Mouse (Mus musculus) midbrain, embryonic 10.5 days (tissue): ENCODE data around the gene Tmem245. TPM values are rescaled to one million over a fixed set of nuclear protein-coding genes. Genes with fewer than 3 reads are reported as not detected.

Source experiments
- DNase-seq: peaks from one replicate; pipeline ENCODE4 v3.0.0-alpha.2; 2017; ENCODE audit warnings: low spot score
- H3K27ac ChIP-seq: fragments of 300-500 bp; sonication (generic); replicated peaks from 2 replicates; pipeline ENCODE4 v1.5.1; 2016; ENCODE audit warnings: mild to moderate bottlenecking
- H3K27me3 ChIP-seq: fragments of 300-500 bp; sonication (generic); 2 replicates; pipeline ENCODE4 v1.6.1; 2016; ENCODE audit warnings: low read depth, mild to moderate bottlenecking; ENCODE audit not compliant: poor library complexity, severe bottlenecking
- H3K36me3 ChIP-seq: fragments of 300-500 bp; sonication (generic); 2 replicates; pipeline ENCODE4 v1.6.1; 2016; ENCODE audit warnings: mild to moderate bottlenecking, moderate library complexity
- H3K4me1 ChIP-seq: fragments of 300-500 bp; sonication (generic); 2 replicates; pipeline ENCODE4 v1.6.1; 2016
- H3K4me3 ChIP-seq: fragments of 300-500 bp; sonication (generic); 2 replicates; pipeline ENCODE4 v1.5.1; 2016; ENCODE audit warnings: mild to moderate bottlenecking, moderate library complexity
- H3K9me3 ChIP-seq: fragments of 300-500 bp; sonication (generic); replicated peaks from 2 replicates; pipeline ENCODE4 v1.6.1; 2016; ENCODE audit warnings: mild to moderate bottlenecking
- WGBS: fragments of 180-500 bp; shearing (Covaris S2); methylation state at CpG from one replicate; pipeline ENCODE4 v1.1.7; 2016; 5-methylcytosine and 5-hydroxymethylcytosine counted together
- polyA plus RNA-seq: library from polyadenylated mRNA; unstranded; fragments of >200 nt; fragmentation: Nextera tagmentation; extraction: Ambion mirVana; gene quantifications from 2 replicates; pipeline ENCODE4 v1.2.1, GENCODE M21; 2016

The Tmem245 gene
- polyA plus RNA-seq, 1 experiment from 2014 or later, result 12.9 TPM

GRCm38 (mm10) chr4:56949494-56949893 lies 2.3 kb upstream of the Tmem245 start:
- no peaks in the 10 kb centered on the region for H3K9me3 ChIP-seq
- 65% methylated on average over 6 of the region's 6 CpGs for WGBS
- no peak for DNase-seq

GRCm38 (mm10) chr4:56946180-56946579 lies 1.1 kb downstream of the Tmem245 start:
- Histone ChIP-seq H3K9me3 (no peaks in the 10 kb centered on the region), H3K36me3 (peaks cover 4% of the 10 kb centered on the region; the same call in 1 of the 2 replicates), H3K4me3 (peak overlapping the region; percentile 90), H3K4me1 (peaks cover 55% of the 10 kb centered on the region), H3K27ac (peak overlapping the region; percentile 94), H3K27me3 (no peaks in the 10 kb centered on the region)
- no peak for DNase-seq
- WGBS, result 2% methylated on average over 14 of the region's 14 CpGs

More at GRCm38 (mm10) chr4:56949494-56949893, 2.3 kb upstream of the Tmem245 start:
- Histone ChIP-seq H3K27me3 (no peaks in the 10 kb centered on the region), H3K36me3 (peaks cover 2% of the 10 kb centered on the region; the same call in 1 of the 2 replicates), H3K27ac (no peak overlapping the region), H3K4me1 (peaks cover 28% of the 10 kb centered on the region), H3K4me3 (no peak overlapping the region)

- H3K36me3 ChIP-seq, result peaks cover 4% of the 10 kb centered on the region; the same call in 1 of the 2 replicates
- H3K27ac ChIP-seq, result no peak overlapping the region
- peaks cover 58% of the 10 kb centered on the region for H3K4me1 ChIP-seq
- H3K9me3 ChIP-seq, result no peaks in the 10 kb centered on the region
- DNase-seq, result no peak
- 69% methylated on average over 4 of the region's 4 CpGs for WGBS
- no peak overlapping the region for H3K4me3 ChIP-seq
- H3K27me3 ChIP-seq, result no peaks in the 10 kb centered on the region
These were observed 3.0 kb downstream of the Tmem245 start for GRCm38 (mm10) chr4:56944286-56944685.

- Histone ChIP-seq H3K4me1 (peaks cover 58% of the 10 kb centered on the region), H3K27ac (0 out of 2 replicates have a peak overlapping the region, but pooled peaks have one; percentile 9), H3K4me3 (no peak overlapping the region), H3K9me3 (no peaks in the 10 kb centered on the region), H3K36me3 (peaks cover 4% of the 10 kb centered on the region; the same call in 1 of the 2 replicates), H3K27me3 (no peaks in the 10 kb centered on the region)
- no peak for DNase-seq
- 28% methylated on average over 1 of the region's 1 CpGs for whole genome bisulfite sequencing
These were observed 4.0 kb downstream of the Tmem245 start for GRCm38 (mm10) chr4:56943258-56943657.

- 81% methylated on average over 1 of the region's 1 CpGs for WGBS
- Histone ChIP-seq H3K9me3 (no peaks in the 10 kb centered on the region), H3K4me1 (peaks cover 55% of the 10 kb centered on the region), H3K4me3 (no peak overlapping the region), H3K27me3 (no peaks in the 10 kb centered on the region), H3K36me3 (peaks cover 4% of the 10 kb centered on the region; the same call in 1 of the 2 replicates), H3K27ac (no peak overlapping the region)
- DNase-seq, result no peak
These were observed 4.7 kb downstream of the Tmem245 start for GRCm38 (mm10) chr4:56942567-56942966.

GRCm38 (mm10) chr4:56941481-56941880 lies 5.8 kb downstream of the Tmem245 start:
- Histone ChIP-seq H3K36me3 (peaks cover 9% of the 10 kb centered on the region), H3K27ac (no peak overlapping the region), H3K4me1 (peaks cover 48% of the 10 kb centered on the region), H3K9me3 (no peaks in the 10 kb centered on the region), H3K4me3 (no peak overlapping the region), H3K27me3 (no peaks in the 10 kb centered on the region)
- whole genome bisulfite sequencing, result 91% methylated on average over 4 of the region's 4 CpGs
- no peak for DNase-seq

GRCm38 (mm10) chr4:56937136-56937535 lies 10.1 kb downstream of the Tmem245 start:
- Histone ChIP-seq H3K9me3 (no peaks in the 10 kb centered on the region), H3K4me3 (no peak overlapping the region), H3K27me3 (no peaks in the 10 kb centered on the region), H3K4me1 (peaks cover 10% of the 10 kb centered on the region), H3K36me3 (peaks cover 48% of the 10 kb centered on the region), H3K27ac (no peak overlapping the region)
- DNase-seq, result no peak
- WGBS, result 64% methylated on average over 6 of the region's 6 CpGs

- no CpG with 5 or more reads among the region's 1 CpGs for WGBS
- Histone ChIP-seq H3K4me3 (no peak overlapping the region), H3K27me3 (no peaks in the 10 kb centered on the region), H3K27ac (no peak overlapping the region), H3K36me3 (peaks cover 66% of the 10 kb centered on the region), H3K9me3 (no peaks in the 10 kb centered on the region), H3K4me1 (0 out of 2 replicates have a peak, but pooled peaks cover 3% of the 10 kb centered on the region)
- DNase-seq, result no peak
These were observed 11.9 kb downstream of the Tmem245 start for GRCm38 (mm10) chr4:56935327-56935726.

GRCm38 (mm10) chr4:56933154-56933553 lies 14.1 kb downstream of the Tmem245 start:
- no peak for DNase-seq
- Histone ChIP-seq H3K4me3 (no peak overlapping the region), H3K4me1 (0 out of 2 replicates have a peak, but pooled peaks cover 3% of the 10 kb centered on the region), H3K27ac (no peak overlapping the region), H3K9me3 (no peaks in the 10 kb centered on the region), H3K36me3 (peaks cover 84% of the 10 kb centered on the region), H3K27me3 (no peaks in the 10 kb centered on the region)
- 92% methylated on average over 4 of the region's 4 CpGs for WGBS

GRCm38 (mm10) chr4:56932096-56932495 lies 15.1 kb downstream of the Tmem245 start:
- no peak for DNase-seq
- H3K27me3 ChIP-seq, result no peaks in the 10 kb centered on the region
- H3K4me1 ChIP-seq, result 0 out of 2 replicates have a peak, but pooled peaks cover 3% of the 10 kb centered on the region
- H3K27ac ChIP-seq, result no peak overlapping the region
- H3K9me3 ChIP-seq, result no peaks in the 10 kb centered on the region
- peaks cover 84% of the 10 kb centered on the region for H3K36me3 ChIP-seq
- 50% methylated on average over 7 of the region's 7 CpGs for WGBS
- H3K4me3 ChIP-seq, result no peak overlapping the region

- H3K36me3 ChIP-seq, result peaks cover 84% of the 10 kb centered on the region
- H3K27ac ChIP-seq, result no peak overlapping the region
These were observed 16.9 kb downstream of the Tmem245 start for GRCm38 (mm10) chr4:56930312-56930711.

GRCm38 (mm10) chr4:56926971-56927370 lies 20.3 kb downstream of the Tmem245 start:
- Histone ChIP-seq H3K27ac (no peak overlapping the region), H3K36me3 (peaks cover 84% of the 10 kb centered on the region), H3K4me3 (no peak overlapping the region), H3K9me3 (no peaks in the 10 kb centered on the region), H3K27me3 (no peaks in the 10 kb centered on the region), H3K4me1 (no peaks in the 10 kb centered on the region)
- 85% methylated on average over 4 of the region's 4 CpGs for WGBS
- no peak for DNase-seq

More at GRCm38 (mm10) chr4:56930312-56930711, 16.9 kb downstream of the Tmem245 start:
- 94% methylated on average over 4 of the region's 4 CpGs for WGBS
- H3K9me3 ChIP-seq, result no peaks in the 10 kb centered on the region
- no peak for DNase-seq
- H3K4me1 ChIP-seq, result 0 out of 2 replicates have a peak, but pooled peaks cover 3% of the 10 kb centered on the region
- no peaks in the 10 kb centered on the region for H3K27me3 ChIP-seq
- H3K4me3 ChIP-seq, result no peak overlapping the region

- 95% methylated on average over 11 of the region's 11 CpGs for WGBS
- no peaks in the 10 kb centered on the region for H3K9me3 ChIP-seq
- no peaks in the 10 kb centered on the region for H3K27me3 ChIP-seq
- H3K4me1 ChIP-seq, result no peaks in the 10 kb centered on the region
- no peak for DNase-seq
- no peak overlapping the region for H3K27ac ChIP-seq
- H3K4me3 ChIP-seq, result no peak overlapping the region
- peaks cover 78% of the 10 kb centered on the region for H3K36me3 ChIP-seq
These were observed 25.0 kb downstream of the Tmem245 start for GRCm38 (mm10) chr4:56922229-56922628.
